Mouse (Mus musculus): ENCODE measurements around the gene Agap2. TPM values are rescaled to one million over a fixed set of nuclear protein-coding genes. Genes with fewer than 3 reads are reported as not detected.

Agap2 gene
- polyA plus RNA-seq, 1 experiment from 2014 or later, result 0.32 TPM

- Histone ChIP-seq H3K27me3 (ENCODE audit: control insufficient read depth, insufficient read depth, low read length) (peaks cover 10% of the 10 kb centered on the region), H3K4me1 (ENCODE audit: control insufficient read depth, insufficient read depth, low read length) (peaks cover 13% of the 10 kb centered on the region), H3K4me3 (ENCODE audit: low read length) (no peak overlapping the region), H3K27ac (ENCODE audit: low read length) (no peak overlapping the region), H3K4me2 (ENCODE audit: low read depth, low read length) (no peak overlapping the region), H3K36me3 (ENCODE audit: control insufficient read depth, insufficient read depth) (peaks cover 28% of the 10 kb centered on the region), H3K9me3 (replicated peaks; ENCODE audit: control insufficient read depth, low read length) (no peaks in the 10 kb centered on the region), H3K9ac (ENCODE audit: low read length) (no peak overlapping the region)
- ATAC-seq (replicated peaks; ENCODE audit: extremely low read depth, insufficient read depth, low FRiP score), result no peak
- 60% methylated on average over 5 of the region's 5 CpGs for WGBS
These were observed 12.6 kb upstream of the Agap2 start for GRCm38 (mm10) chr10:127062503-127062902.

- ATAC-seq (replicated peaks; ENCODE audit: extremely low read depth, insufficient read depth, low FRiP score), result peak; percentile 91
- H3K27me3 ChIP-seq (ENCODE audit: control insufficient read depth, insufficient read depth, low read length), result peaks cover 9% of the 10 kb centered on the region
- WGBS, result under 1% methylated on average over 46 of the region's 46 CpGs
- peaks cover 13% of the 10 kb centered on the region for H3K4me1 ChIP-seq (ENCODE audit: control insufficient read depth, insufficient read depth, low read length)
- peaks cover 37% of the 10 kb centered on the region for H3K36me3 ChIP-seq (ENCODE audit: control insufficient read depth, insufficient read depth)
- peak within 1 kb of the TSS; percentile 89 for H3K4me2 ChIP-seq (ENCODE audit: low read depth, low read length)
- H3K9me3 ChIP-seq (replicated peaks; ENCODE audit: control insufficient read depth, low read length), result no peaks in the 10 kb centered on the region
- H3K9ac ChIP-seq (ENCODE audit: low read length), result peak within 1 kb of the TSS; percentile 89
- H3K27ac ChIP-seq (ENCODE audit: low read length), result peak within 1 kb of the TSS; percentile 83
- peak within 1 kb of the TSS; percentile 72 for H3K4me3 ChIP-seq (ENCODE audit: low read length)
These were observed 11.7 kb upstream of the Agap2 start, which contains the start of gene Cdk4 for GRCm38 (mm10) chr10:127063239-127063872. TSS of gene Cdk4 (plus strand) at chr10:127063534.

DNA sequence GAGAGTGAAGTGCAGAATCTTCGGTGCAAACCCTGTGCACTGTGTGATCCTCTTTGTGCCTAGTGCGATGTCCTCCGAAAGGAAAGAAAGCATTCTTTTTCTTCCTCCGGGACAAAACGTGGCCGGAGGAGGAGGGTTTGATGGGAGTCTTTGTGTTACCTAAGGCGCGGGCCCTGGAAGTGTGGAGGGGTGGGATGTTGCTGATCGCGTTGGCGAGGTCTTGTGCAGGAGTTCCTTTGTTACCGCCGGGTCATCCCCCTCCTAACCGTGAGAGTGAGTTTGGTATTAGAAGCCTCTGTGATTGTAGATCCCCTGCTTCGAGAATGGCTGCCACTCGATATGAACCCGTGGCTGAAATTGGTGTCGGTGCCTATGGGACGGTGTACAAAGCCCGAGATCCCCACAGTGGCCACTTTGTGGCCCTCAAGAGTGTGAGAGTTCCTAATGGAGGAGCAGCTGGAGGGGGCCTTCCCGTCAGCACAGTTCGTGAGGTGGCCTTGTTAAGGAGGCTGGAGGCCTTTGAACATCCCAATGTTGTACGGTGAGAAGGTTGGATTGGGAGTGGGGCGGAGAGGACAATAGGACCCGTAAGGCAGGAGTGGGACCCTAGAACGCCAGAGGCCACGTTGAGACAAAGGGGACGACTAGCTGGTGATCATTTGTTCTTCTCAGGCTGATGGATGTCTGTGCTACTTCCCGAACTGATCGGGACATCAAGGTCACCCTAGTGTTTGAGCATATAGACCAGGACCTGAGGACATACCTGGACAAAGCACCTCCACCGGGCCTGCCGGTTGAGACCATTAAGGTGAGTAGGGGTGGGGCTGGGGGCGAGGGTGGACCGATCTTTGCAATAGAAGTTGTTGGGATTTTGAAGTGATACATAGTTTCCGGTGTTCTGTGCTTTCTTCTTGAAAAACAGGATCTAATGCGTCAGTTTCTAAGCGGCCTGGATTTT, 10.9 kb upstream of the Agap2 start:
- peak overlapping the region; percentile 89 for H3K4me2 ChIP-seq (ENCODE audit: low read depth, low read length)
- peaks cover 38% of the 10 kb centered on the region for H3K36me3 ChIP-seq (ENCODE audit: control insufficient read depth, insufficient read depth)
- WGBS, result 12% methylated on average over 37 of the region's 37 CpGs
- H3K4me1 ChIP-seq (ENCODE audit: control insufficient read depth, insufficient read depth, low read length), result peaks cover 14% of the 10 kb centered on the region
- H3K27ac ChIP-seq (ENCODE audit: low read length), result peak overlapping the region; percentile 83
- H3K9me3 ChIP-seq (replicated peaks; ENCODE audit: control insufficient read depth, low read length), result no peaks in the 10 kb centered on the region
- peak overlapping the region; percentile 72 for H3K4me3 ChIP-seq (ENCODE audit: low read length)
- no peak for ATAC-seq (replicated peaks; ENCODE audit: extremely low read depth, insufficient read depth, low FRiP score)
- peaks cover 7% of the 10 kb centered on the region for H3K27me3 ChIP-seq (ENCODE audit: control insufficient read depth, insufficient read depth, low read length)
- peak overlapping the region; percentile 89 for H3K9ac ChIP-seq (ENCODE audit: low read length)

DNA sequence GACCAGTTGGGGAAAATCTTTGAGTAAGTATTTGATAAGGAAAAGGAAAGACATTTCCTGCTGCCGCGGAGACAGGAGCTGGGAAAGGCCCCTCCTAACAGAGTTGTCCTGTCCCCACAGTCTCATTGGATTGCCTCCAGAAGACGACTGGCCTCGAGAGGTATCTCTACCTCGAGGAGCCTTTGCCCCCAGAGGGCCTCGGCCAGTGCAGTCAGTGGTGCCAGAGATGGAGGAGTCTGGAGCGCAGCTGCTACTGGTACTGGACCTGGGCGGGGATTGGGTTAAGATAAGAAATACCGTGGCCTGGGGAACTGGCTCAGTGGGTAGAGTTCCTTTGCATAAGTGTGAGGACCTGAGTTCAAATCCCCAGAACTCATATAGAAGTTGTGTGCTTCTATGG, 9.1 kb upstream of the Agap2 start:
- Histone ChIP-seq H3K4me2 (ENCODE audit: low read depth, low read length) (no peak overlapping the region), H3K4me3 (ENCODE audit: low read length) (no peak overlapping the region), H3K4me1 (ENCODE audit: control insufficient read depth, insufficient read depth, low read length) (peaks cover 21% of the 10 kb centered on the region), H3K9ac (ENCODE audit: low read length) (no peak overlapping the region), H3K9me3 (replicated peaks; ENCODE audit: control insufficient read depth, low read length) (no peaks in the 10 kb centered on the region), H3K36me3 (ENCODE audit: control insufficient read depth, insufficient read depth) (peaks cover 38% of the 10 kb centered on the region), H3K27me3 (ENCODE audit: control insufficient read depth, insufficient read depth, low read length) (peaks cover 6% of the 10 kb centered on the region), H3K27ac (ENCODE audit: low read length) (no peak overlapping the region)
- ATAC-seq (replicated peaks; ENCODE audit: extremely low read depth, insufficient read depth, low FRiP score), result no peak
- 53% methylated on average over 9 of the region's 9 CpGs for WGBS

- H3K4me3 ChIP-seq (ENCODE audit: low read length), result no peak overlapping the region
- peaks cover 26% of the 10 kb centered on the region for H3K4me1 ChIP-seq (ENCODE audit: control insufficient read depth, insufficient read depth, low read length)
- no peak overlapping the region for H3K27ac ChIP-seq (ENCODE audit: low read length)
- peaks cover 38% of the 10 kb centered on the region for H3K36me3 ChIP-seq (ENCODE audit: control insufficient read depth, insufficient read depth)
- H3K27me3 ChIP-seq (ENCODE audit: control insufficient read depth, insufficient read depth, low read length), result peaks cover under 1% of the 10 kb centered on the region; the same call in 1 of the 2 replicates
- 92% methylated on average over 14 of the region's 14 CpGs for WGBS
- no peak overlapping the region for H3K4me2 ChIP-seq (ENCODE audit: low read depth, low read length)
- no peak overlapping the region for H3K9ac ChIP-seq (ENCODE audit: low read length)
- H3K9me3 ChIP-seq (replicated peaks; ENCODE audit: control insufficient read depth, low read length), result no peaks in the 10 kb centered on the region
- no peak for ATAC-seq (replicated peaks; ENCODE audit: extremely low read depth, insufficient read depth, low FRiP score)
These were observed 8.5 kb upstream of the Agap2 start for GRCm38 (mm10) chr10:127066519-127067018.

DNA sequence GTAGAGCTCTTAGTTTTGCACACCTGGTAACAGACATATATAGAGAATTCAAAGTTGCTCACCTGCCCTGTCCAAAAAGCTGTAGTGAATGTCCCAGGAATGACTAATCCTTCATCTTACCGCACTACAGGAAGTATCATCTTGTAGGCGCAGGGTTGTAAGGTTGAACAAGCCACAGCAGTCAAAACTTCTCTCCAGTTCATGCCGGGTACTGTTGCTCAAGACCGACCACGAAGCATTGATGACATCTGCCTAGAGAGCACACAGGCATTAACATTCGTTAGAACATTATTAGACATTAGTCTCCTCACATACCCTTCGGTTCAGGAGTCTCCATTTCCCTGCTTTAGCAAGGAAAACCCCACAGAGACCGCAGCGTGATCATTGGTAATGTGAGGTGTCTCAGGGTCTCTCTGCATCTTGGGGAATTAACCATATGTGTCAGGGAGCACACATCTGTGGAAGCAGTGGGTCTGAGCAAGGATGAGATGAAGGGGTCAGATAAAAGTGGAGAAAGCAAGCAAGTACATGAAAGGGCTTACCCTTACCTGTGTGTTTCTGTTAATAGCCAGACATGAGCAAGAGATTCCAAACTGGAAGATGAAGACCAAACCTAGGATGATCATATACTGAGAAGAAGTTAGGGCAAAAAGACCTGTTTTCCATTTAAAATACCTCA, 6.6 kb upstream of the Agap2 start:
- H3K9ac ChIP-seq (ENCODE audit: low read length), result no peak overlapping the region
- no peak overlapping the region for H3K4me3 ChIP-seq (ENCODE audit: low read length)
- H3K9me3 ChIP-seq (replicated peaks; ENCODE audit: control insufficient read depth, low read length), result no peaks in the 10 kb centered on the region
- no peak for ATAC-seq (replicated peaks; ENCODE audit: extremely low read depth, insufficient read depth, low FRiP score)
- peak overlapping the region; percentile 83 for H3K4me2 ChIP-seq (ENCODE audit: low read depth, low read length)
- no peaks in the 10 kb centered on the region for H3K27me3 ChIP-seq (ENCODE audit: control insufficient read depth, insufficient read depth, low read length)
- peaks cover 23% of the 10 kb centered on the region for H3K4me1 ChIP-seq (ENCODE audit: control insufficient read depth, insufficient read depth, low read length)
- H3K27ac ChIP-seq (ENCODE audit: low read length), result no peak overlapping the region
- H3K36me3 ChIP-seq (ENCODE audit: control insufficient read depth, insufficient read depth), result peaks cover 38% of the 10 kb centered on the region
- WGBS, result 73% methylated on average over 9 of the region's 9 CpGs

DNA sequence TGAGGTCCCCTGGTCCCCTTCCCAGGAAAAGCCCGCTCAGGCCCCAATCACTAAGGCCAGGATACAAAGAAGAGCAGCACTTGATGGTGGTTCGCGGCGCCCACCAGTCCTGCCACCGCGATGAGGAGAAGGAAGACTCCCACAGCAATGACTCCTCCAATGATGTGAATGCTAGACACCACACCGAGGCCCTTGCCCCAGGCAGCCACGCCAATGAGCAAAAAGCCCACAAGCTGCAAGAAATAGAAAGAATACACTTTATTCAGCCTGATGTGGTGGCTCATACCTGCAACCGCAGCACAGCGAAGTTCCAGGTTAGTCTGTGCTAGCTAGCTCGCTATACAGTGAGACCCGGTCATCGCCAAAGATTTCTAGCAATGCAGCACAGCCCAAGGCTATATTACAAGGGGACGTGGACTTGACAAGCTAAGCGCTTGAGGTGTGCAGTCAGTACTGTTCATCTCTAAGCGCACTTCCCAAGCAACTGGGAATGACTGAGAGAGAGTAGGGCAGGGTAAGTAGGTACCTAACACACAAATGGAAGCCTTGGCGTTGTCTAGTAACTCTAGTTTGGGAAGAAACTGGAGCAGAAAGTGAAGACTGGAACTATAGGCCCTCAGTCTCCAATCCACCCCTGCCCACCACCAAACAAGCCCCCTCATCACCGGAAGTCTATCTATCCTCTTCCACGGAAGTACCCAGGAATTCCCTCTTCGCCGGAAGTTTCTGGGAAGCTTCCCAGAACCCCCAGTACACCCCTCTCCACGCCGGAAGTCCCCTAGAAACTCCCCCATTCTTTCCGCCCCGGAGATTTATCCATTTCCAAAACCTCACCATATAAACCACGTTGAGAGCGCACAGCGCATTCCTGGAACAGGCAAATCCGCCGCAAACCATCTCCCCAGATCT, 5.5 kb upstream of the Agap2 start:
- 7% methylated on average over 30 of the region's 30 CpGs for WGBS
- Histone ChIP-seq H3K9ac (ENCODE audit: low read length) (peak overlapping the region; percentile 80), H3K4me3 (ENCODE audit: low read length) (peak overlapping the region; percentile 76), H3K9me3 (replicated peaks; ENCODE audit: control insufficient read depth, low read length) (no peaks in the 10 kb centered on the region), H3K27me3 (ENCODE audit: control insufficient read depth, insufficient read depth, low read length) (no peaks in the 10 kb centered on the region), H3K4me1 (ENCODE audit: control insufficient read depth, insufficient read depth, low read length) (peaks cover 21% of the 10 kb centered on the region), H3K27ac (ENCODE audit: low read length) (peak overlapping the region; percentile 88), H3K36me3 (ENCODE audit: control insufficient read depth, insufficient read depth) (peaks cover 38% of the 10 kb centered on the region), H3K4me2 (ENCODE audit: low read depth, low read length) (peak overlapping the region; percentile 83)
- peak; percentile 35 for ATAC-seq (replicated peaks; ENCODE audit: extremely low read depth, insufficient read depth, low FRiP score)

All from heart, embryonic 16.5 days (tissue).